Mouse (Mus musculus) liver, embryonic 14.5 days (tissue): ENCODE results near the gene Gm5294.

Source experiments
- CTCF ChIP-seq: IDR thresholded peaks from 2 replicates; pipeline ENCODE4 v1.5.1; 2016; ENCODE audit warnings: antibody characterized with exemption, low read depth, control low read depth
- EP300 ChIP-seq: IDR thresholded peaks from 2 replicates; pipeline ENCODE4 v1.6.1; 2016; ENCODE audit warnings: antibody characterized with exemption, low read depth

GRCm38 (mm10) chr5:138863681-138864146 lies 43.8 kb downstream of the Gm5294 start:
- TF ChIP-seq CTCF (no peak), EP300 (no peak)
